Mouse (Mus musculus) cerebellum, postnatal 4 days (tissue): ENCODE measurements around the gene Traf4.
"Not testable (repeated sequence)": the region's sequence is repeated elsewhere in the genome, so short reads cannot be mapped to it uniquely, and the experiment has no call there.

Experiments
- DNase-seq, 2 experiments: peaks; one replicate each; pipeline ENCODE4 v3.0.0; 2022; ENCODE audit warnings: low spot score in 2 of 2, mixed read lengths in 1 of 2

The Traf4 gene

GRCm38 (mm10) chr11:78143520-78143919, 21.9 kb downstream of the Traf4 start:
- no peak for DNase-seq

GRCm38 (mm10) chr11:78140665-78141064, 24.7 kb downstream of the Traf4 start:
- no peak for DNase-seq

- no peak for DNase-seq
Measured at GRCm38 (mm10) chr11:78138023-78138422, 27.4 kb downstream of the Traf4 start.

- DNase-seq: no peak
Measured at GRCm38 (mm10) chr11:78137584-78137983, 27.8 kb downstream of the Traf4 start.

- DNase-seq: no peak
Measured at GRCm38 (mm10) chr11:78136132-78136531, 29.3 kb downstream of the Traf4 start.

GRCm38 (mm10) chr11:78135314-78135713, 30.1 kb downstream of the Traf4 start:
- DNase-seq: not testable (repeated sequence)

- no peak for DNase-seq
Measured at GRCm38 (mm10) chr11:78134344-78134743, 31.0 kb downstream of the Traf4 start.

- no peak for DNase-seq
Measured at GRCm38 (mm10) chr11:78133915-78134314, 31.5 kb downstream of the Traf4 start.

GRCm38 (mm10) chr11:78129458-78129857, 35.9 kb downstream of the Traf4 start:
- DNase-seq: no peak

- DNase-seq: no peak
Measured at GRCm38 (mm10) chr11:78126739-78127138, 38.6 kb downstream of the Traf4 start.

- no peak for DNase-seq
Measured at GRCm38 (mm10) chr11:78125691-78126090, 39.7 kb downstream of the Traf4 start.

- no peak for DNase-seq
Measured at GRCm38 (mm10) chr11:78123782-78124181, 41.6 kb downstream of the Traf4 start.

- DNase-seq: no peak
Measured at GRCm38 (mm10) chr11:78122815-78123214, 42.6 kb downstream of the Traf4 start.

- no peak for DNase-seq
Measured at GRCm38 (mm10) chr11:78121176-78121575, 44.2 kb downstream of the Traf4 start.

- no peak for DNase-seq
Measured at GRCm38 (mm10) chr11:78119898-78120297, 45.5 kb downstream of the Traf4 start.

GRCm38 (mm10) chr11:78118467-78118866, 46.9 kb downstream of the Traf4 start:
- DNase-seq: no peak

- DNase-seq: no peak
Measured at GRCm38 (mm10) chr11:78116146-78116410, 49.3 kb downstream of the Traf4 start.

- DNase-seq: peak; percentile 88 to 93
Measured at GRCm38 (mm10) chr11:78115367-78116145, 49.8 kb downstream of the Traf4 start.

- DNase-seq: no peak
Measured at GRCm38 (mm10) chr11:78114676-78115366, 50.6 kb downstream of the Traf4 start.

GRCm38 (mm10) chr11:78113616-78114015, 51.8 kb downstream of the Traf4 start:
- no peak for DNase-seq
